Mouse (Mus musculus) lung, postnatal 0 days (tissue): ENCODE measurements around the gene Gabbr2. TPM values are rescaled to one million over a fixed set of nuclear protein-coding genes. Genes with fewer than 3 reads are reported as not detected.

Source experiments
- ATAC-seq: fragments of 200-750 bp; cut with Nextera tagmentation; 2 replicates; pipeline ENCODE4 v1.8.0; 2017; ENCODE audit warnings: moderate library complexity
- DNase-seq: peaks from one replicate; pipeline ENCODE4 v3.0.0-alpha.2; 2016; ENCODE audit warnings: low spot score
- H3K27ac ChIP-seq: fragments of 300-500 bp; sonication (generic); 2 replicates; pipeline ENCODE4 v1.5.1; 2014; ENCODE audit warnings: antibody characterized with exemption, mild to moderate bottlenecking, low read length, mixed read lengths
- H3K27me3 ChIP-seq: fragments of 300-500 bp; sonication (generic); replicated peaks from 2 replicates; pipeline ENCODE4 v1.6.1; 2014; ENCODE audit warnings: low read length, mixed read lengths; ENCODE audit not compliant: insufficient read depth
- H3K36me3 ChIP-seq: fragments of 300-500 bp; sonication (generic); 2 replicates; pipeline ENCODE4 v1.6.1; 2014; ENCODE audit warnings: low read length, mixed read lengths; ENCODE audit not compliant: insufficient read depth
- H3K4me1 ChIP-seq: fragments of 300-500 bp; sonication (generic); 2 replicates; pipeline ENCODE4 v1.6.1; 2014; ENCODE audit warnings: antibody characterized with exemption, low read depth, low read length, mixed read lengths; ENCODE audit not compliant: insufficient read depth
- H3K4me2 ChIP-seq: fragments of 300-500 bp; sonication (generic); replicated peaks from 2 replicates; pipeline ENCODE4 v1.6.1; 2014; ENCODE audit warnings: low read depth, mild to moderate bottlenecking, low read length, moderate library complexity, mixed read lengths
- H3K4me3 ChIP-seq: fragments of 300-500 bp; sonication (generic); 2 replicates; pipeline ENCODE4 v1.5.1; 2014; ENCODE audit warnings: low read depth, low read length
- H3K9ac ChIP-seq: fragments of 300-500 bp; sonication (generic); replicated peaks from 2 replicates; pipeline ENCODE4 v1.6.1; 2014; ENCODE audit warnings: low read depth, mild to moderate bottlenecking
- H3K9me3 ChIP-seq: fragments of 300-500 bp; sonication (generic); 2 replicates; pipeline ENCODE4 v1.6.1; 2016; ENCODE audit warnings: low read length, mixed read lengths
- CTCF ChIP-seq: IDR thresholded peaks from 2 replicates; pipeline ENCODE4 v1.5.1; 2016; ENCODE audit warnings: antibody characterized with exemption, mild to moderate bottlenecking
- EP300 ChIP-seq: IDR thresholded peaks from 2 replicates; pipeline ENCODE4 v1.6.1; 2016; ENCODE audit warnings: antibody characterized with exemption, mild to moderate bottlenecking, control low read depth
- WGBS: fragments of 180-500 bp; shearing (Covaris S2); extraction: QIAGEN DNeasy Blood & Tissue Kit; methylation state at CpG from one replicate; pipeline ENCODE4 v1.1.7; 2014; 5-methylcytosine and 5-hydroxymethylcytosine counted together
- polyA plus RNA-seq: library from polyadenylated mRNA; unstranded; fragments of >200 nt; fragmentation: Nextera tagmentation; extraction: Ambion mirVana; gene quantifications from 2 replicates; pipeline ENCODE4 v1.2.1, GENCODE M21; 2015

Gene Gabbr2
- polyA plus RNA-seq, 1 experiment from 2014 or later = not detected

GRCm38 (mm10) chr4:46775959-46776358, 215.7 kb downstream of the Gabbr2 start:
- no peak for TF ChIP-seq CTCF
- no peak for TF ChIP-seq EP300
- no peak overlapping the region for H3K4me3 ChIP-seq
- no peaks in the 10 kb centered on the region for H3K9me3 ChIP-seq
- ATAC-seq = no peak
- H3K4me1 ChIP-seq = no peaks in the 10 kb centered on the region
- WGBS = 75% methylated on average over 5 of the region's 5 CpGs
- no peaks in the 10 kb centered on the region for H3K36me3 ChIP-seq
- H3K9ac ChIP-seq = no peak overlapping the region
- no peak for DNase-seq
- H3K4me2 ChIP-seq = no peak overlapping the region
- H3K27ac ChIP-seq = no peak overlapping the region
- H3K27me3 ChIP-seq = no peaks in the 10 kb centered on the region

- 17% methylated on average over 14 of the region's 14 CpGs for WGBS
- ATAC-seq (no peak), DNase-seq (peak; percentile 7)
- Histone ChIP-seq H3K4me2 (no peak overlapping the region), H3K9ac (no peak overlapping the region), H3K4me1 (no peaks in the 10 kb centered on the region), H3K9me3 (no peaks in the 10 kb centered on the region), H3K27me3 (no peaks in the 10 kb centered on the region), H3K27ac (no peak overlapping the region), H3K36me3 (no peaks in the 10 kb centered on the region), H3K4me3 (no peak overlapping the region)
- TF ChIP-seq CTCF = no peak
- TF ChIP-seq EP300 = no peak
Measured at GRCm38 (mm10) chr4:46774652-46775051, 217.0 kb downstream of the Gabbr2 start.

GRCm38 (mm10) chr4:46773243-46773642, 218.4 kb downstream of the Gabbr2 start:
- no peak for DNase-seq
- Histone ChIP-seq H3K4me3 (no peak overlapping the region), H3K27me3 (no peaks in the 10 kb centered on the region), H3K4me1 (no peaks in the 10 kb centered on the region), H3K9ac (no peak overlapping the region), H3K36me3 (no peaks in the 10 kb centered on the region), H3K9me3 (no peaks in the 10 kb centered on the region), H3K27ac (no peak overlapping the region), H3K4me2 (no peak overlapping the region)
- 82% methylated on average over 3 of the region's 3 CpGs for WGBS
- TF ChIP-seq CTCF (peak; percentile 32), EP300 (no peak)
- ATAC-seq = no peak

- Histone ChIP-seq H3K36me3 (no peaks in the 10 kb centered on the region), H3K4me1 (no peaks in the 10 kb centered on the region), H3K4me2 (no peak overlapping the region), H3K4me3 (no peak overlapping the region), H3K9me3 (no peaks in the 10 kb centered on the region), H3K27me3 (no peaks in the 10 kb centered on the region), H3K9ac (no peak overlapping the region), H3K27ac (no peak overlapping the region)
- WGBS = 77% methylated on average over 2 of the region's 2 CpGs
- ATAC-seq = no peak
- no peak for DNase-seq
- no peak for TF ChIP-seq CTCF
- no peak for TF ChIP-seq EP300
Measured at GRCm38 (mm10) chr4:46772591-46772990, 219.1 kb downstream of the Gabbr2 start.

- no peak for TF ChIP-seq EP300
- TF ChIP-seq CTCF = no peak
- whole genome bisulfite sequencing = 76% methylated on average over 12 of the region's 12 CpGs
- no peak for ATAC-seq
Measured at GRCm38 (mm10) chr4:46771116-46771515, 220.6 kb downstream of the Gabbr2 start.

GRCm38 (mm10) chr4:46770635-46771034, 221.0 kb downstream of the Gabbr2 start:
- no peaks in the 10 kb centered on the region for H3K27me3 ChIP-seq
- no peak overlapping the region for H3K4me2 ChIP-seq
- no peak for ATAC-seq
- no peak overlapping the region for H3K4me3 ChIP-seq
- no peaks in the 10 kb centered on the region for H3K4me1 ChIP-seq
- H3K27ac ChIP-seq = no peak overlapping the region
- H3K9ac ChIP-seq = no peak overlapping the region
- WGBS = 77% methylated on average over 2 of the region's 2 CpGs
- H3K9me3 ChIP-seq = no peaks in the 10 kb centered on the region
- DNase-seq = no peak
- no peaks in the 10 kb centered on the region for H3K36me3 ChIP-seq
- TF ChIP-seq CTCF (no peak), EP300 (no peak)

More at GRCm38 (mm10) chr4:46771116-46771515, 220.6 kb downstream of the Gabbr2 start:
- Histone ChIP-seq H3K9ac (no peak overlapping the region), H3K27ac (no peak overlapping the region), H3K27me3 (no peaks in the 10 kb centered on the region), H3K4me2 (no peak overlapping the region), H3K4me3 (no peak overlapping the region), H3K36me3 (no peaks in the 10 kb centered on the region), H3K9me3 (no peaks in the 10 kb centered on the region), H3K4me1 (no peaks in the 10 kb centered on the region)
- DNase-seq = no peak

GRCm38 (mm10) chr4:46770090-46770489, 221.6 kb downstream of the Gabbr2 start:
- Histone ChIP-seq H3K4me2 (no peak overlapping the region), H3K4me1 (no peaks in the 10 kb centered on the region), H3K9ac (no peak overlapping the region), H3K36me3 (no peaks in the 10 kb centered on the region), H3K27me3 (no peaks in the 10 kb centered on the region), H3K27ac (no peak overlapping the region), H3K4me3 (no peak overlapping the region), H3K9me3 (no peaks in the 10 kb centered on the region)
- DNase-seq (no peak), ATAC-seq (no peak)
- 78% methylated on average over 8 of the region's 8 CpGs for WGBS
- no peak for TF ChIP-seq CTCF
- no peak for TF ChIP-seq EP300
